Mouse (Mus musculus) stomach, postnatal 0 days (tissue): ENCODE results near the gene Mptx2. TPM values are rescaled to one million over a fixed set of nuclear protein-coding genes. Genes with fewer than 3 reads are reported as not detected.
"Not testable (repeated sequence)": the region's sequence is repeated elsewhere in the genome, so short reads cannot be mapped to it uniquely, and the experiment has no call there.

Experiments used
- ATAC-seq: fragments of 200-750 bp; cut with Nextera tagmentation; 2 replicates; pipeline ENCODE4 v1.8.0; 2017; ENCODE audit not compliant: low FRiP score, low TSS enrichment
- DNase-seq: peaks from one replicate; pipeline ENCODE4 v3.0.0-alpha.2; 2016; ENCODE audit warnings: low spot score
- H3K27ac ChIP-seq: fragments of 300-500 bp; sonication (generic); replicated peaks from 2 replicates; pipeline ENCODE4 v1.5.1; 2014; ENCODE audit warnings: mild to moderate bottlenecking, control low read depth
- H3K27me3 ChIP-seq: fragments of 300-500 bp; sonication (generic); 2 replicates; pipeline ENCODE4 v1.6.1; 2014; ENCODE audit warnings: low read length; ENCODE audit not compliant: control insufficient read depth, insufficient read depth
- H3K36me3 ChIP-seq: fragments of 300-500 bp; sonication (generic); 2 replicates; pipeline ENCODE4 v1.6.1; 2014; ENCODE audit warnings: low read length, mixed read lengths; ENCODE audit not compliant: control insufficient read depth, insufficient read depth
- H3K4me1 ChIP-seq: fragments of 300-500 bp; sonication (generic); replicated peaks from 2 replicates; pipeline ENCODE4 v1.6.1; 2014; ENCODE audit warnings: antibody characterized with exemption; ENCODE audit not compliant: control insufficient read depth, insufficient read depth
- H3K4me2 ChIP-seq: fragments of 300-500 bp; sonication (generic); replicated peaks from 2 replicates; pipeline ENCODE4 v1.6.1; 2014; ENCODE audit warnings: low read depth, mild to moderate bottlenecking, control low read depth, moderate library complexity
- H3K4me3 ChIP-seq: fragments of 300-500 bp; sonication (generic); 2 replicates; pipeline ENCODE4 v1.5.1; 2014; ENCODE audit warnings: low read depth, low read length, control low read depth
- H3K9ac ChIP-seq: fragments of 300-500 bp; sonication (generic); 2 replicates; pipeline ENCODE4 v1.6.1; 2014; ENCODE audit warnings: mild to moderate bottlenecking, low read length, control low read depth, mixed read lengths
- H3K9me3 ChIP-seq: fragments of 300-500 bp; sonication (generic); 2 replicates; pipeline ENCODE4 v1.6.1; 2016; ENCODE audit warnings: low read length; ENCODE audit not compliant: control insufficient read depth
- CTCF ChIP-seq: IDR thresholded peaks from 2 replicates; pipeline ENCODE4 v1.5.1; 2016; ENCODE audit warnings: antibody characterized with exemption, low read depth, mild to moderate bottlenecking, moderate library complexity
- EP300 ChIP-seq: optimal IDR thresholded peaks from 2 replicates; pipeline ENCODE3; 2016; ENCODE audit warnings: antibody characterized with exemption
- WGBS: fragments of 180-500 bp; shearing (Covaris S2); extraction: QIAGEN DNeasy Blood & Tissue Kit; methylation state at CpG from one replicate; pipeline ENCODE4 v1.1.7; 2014; 5-methylcytosine and 5-hydroxymethylcytosine counted together
- polyA plus RNA-seq: library from polyadenylated mRNA; unstranded; fragments of >200 nt; fragmentation: Nextera tagmentation; extraction: Ambion mirVana; gene quantifications from 2 replicates; pipeline ENCODE4 v1.2.1, GENCODE M21; 2015

The Mptx2 gene
- polyA plus RNA-seq, 1 experiment from 2014 or later = not detected

DNA sequence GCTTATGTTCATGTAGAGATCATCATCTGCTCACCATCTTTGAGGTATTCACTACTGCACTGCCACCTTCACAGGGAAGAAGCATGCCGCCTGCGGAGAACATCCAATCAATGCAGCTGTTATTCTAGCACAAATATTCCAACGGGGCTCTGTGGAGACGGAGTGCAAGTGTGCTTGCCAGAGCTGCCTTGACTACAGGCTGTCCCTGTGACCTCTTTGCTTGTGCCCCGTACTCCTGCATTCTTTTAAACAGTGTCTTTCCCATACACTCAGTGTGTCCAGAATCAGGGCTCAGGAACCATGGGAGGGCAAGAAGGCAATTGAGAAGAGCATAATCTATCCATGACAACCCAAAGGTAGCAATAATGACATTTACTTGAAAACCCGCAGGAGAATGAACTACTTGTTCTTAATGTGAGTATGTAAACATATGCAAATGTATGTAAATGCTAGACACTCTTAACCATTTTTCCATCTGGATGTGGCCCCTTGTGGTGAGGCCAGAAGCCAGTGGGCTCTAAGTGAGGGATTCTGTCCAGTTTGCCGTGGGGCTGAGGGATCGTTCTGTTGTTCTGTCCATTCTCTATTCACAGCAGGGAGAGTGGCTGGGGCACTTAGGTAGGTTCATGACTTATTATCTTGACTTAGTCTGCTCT, 44.1 kb upstream of the Mptx2 start:
- no peaks in the 10 kb centered on the region for H3K36me3 ChIP-seq
- no peak overlapping the region for H3K4me3 ChIP-seq
- H3K27me3 ChIP-seq = no peaks in the 10 kb centered on the region
- H3K9me3 ChIP-seq = no peaks in the 10 kb centered on the region
- WGBS = 65% methylated on average over 8 of the region's 8 CpGs
- no peak overlapping the region for H3K9ac ChIP-seq
- TF ChIP-seq EP300 (no peak), CTCF (no peak)
- H3K27ac ChIP-seq = no peak overlapping the region
- no peak for ATAC-seq
- H3K4me2 ChIP-seq = no peak overlapping the region
- no peak for DNase-seq
- no peaks in the 10 kb centered on the region for H3K4me1 ChIP-seq

DNA sequence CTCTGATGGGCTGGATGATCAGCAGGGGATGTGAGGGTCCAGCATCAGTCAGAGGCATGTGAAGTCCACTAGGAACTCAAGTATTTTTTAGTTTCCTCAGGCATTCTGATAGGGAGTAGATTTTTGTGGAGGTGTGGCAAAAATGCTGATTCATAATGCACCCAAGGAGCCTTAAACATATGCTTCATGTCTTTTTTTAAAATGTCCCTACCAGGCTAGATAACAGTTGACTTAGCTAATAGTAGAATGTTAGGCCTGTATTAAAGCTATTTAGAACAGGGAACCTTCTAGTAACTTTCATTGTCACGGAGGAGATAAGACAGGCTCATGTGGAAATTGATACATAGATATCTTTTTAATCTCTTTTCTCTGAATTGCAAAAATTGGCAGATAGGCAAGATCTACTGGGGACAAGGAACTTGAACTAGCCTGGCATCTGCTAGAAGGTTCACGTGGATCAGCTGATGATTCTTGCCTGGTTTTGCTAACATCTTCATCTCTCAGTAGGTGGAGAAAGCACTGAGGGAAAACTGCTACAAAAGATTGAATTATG, 40.4 kb upstream of the Mptx2 start:
- Histone ChIP-seq H3K9me3 (no peaks in the 10 kb centered on the region), H3K27ac (no peak overlapping the region), H3K9ac (no peak overlapping the region), H3K27me3 (no peaks in the 10 kb centered on the region), H3K4me3 (no peak overlapping the region), H3K4me1 (no peaks in the 10 kb centered on the region), H3K4me2 (no peak overlapping the region), H3K36me3 (no peaks in the 10 kb centered on the region)
- no peak for TF ChIP-seq CTCF
- TF ChIP-seq EP300 = no peak
- ATAC-seq = no peak
- WGBS = 82% methylated on average over 2 of the region's 2 CpGs
- DNase-seq = no peak

DNA sequence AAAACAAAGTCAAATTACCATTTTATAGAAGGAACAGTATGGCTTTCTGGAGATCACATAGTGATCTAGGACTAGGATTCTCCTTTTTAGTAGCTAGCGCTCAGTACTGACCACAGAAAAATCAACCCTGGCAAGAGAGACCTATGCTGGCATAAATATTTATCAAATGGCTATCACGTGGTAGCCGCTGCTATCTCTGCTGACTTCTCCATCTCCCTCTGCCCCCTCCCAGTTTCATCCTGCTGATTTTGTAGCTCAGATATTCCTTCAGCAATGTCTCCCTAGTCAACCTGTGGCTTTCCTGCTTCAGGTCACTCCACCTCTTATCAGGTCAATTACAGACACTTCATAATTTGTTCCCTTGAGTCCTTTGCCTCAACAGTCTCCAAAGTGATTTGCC, 38.1 kb upstream of the Mptx2 start:
- ATAC-seq (no peak), DNase-seq (no peak)
- H3K4me2 ChIP-seq = no peak overlapping the region
- H3K36me3 ChIP-seq = no peaks in the 10 kb centered on the region
- no peak overlapping the region for H3K27ac ChIP-seq
- no peaks in the 10 kb centered on the region for H3K9me3 ChIP-seq
- no peak overlapping the region for H3K9ac ChIP-seq
- TF ChIP-seq EP300 (no peak), CTCF (no peak)
- H3K4me3 ChIP-seq = no peak overlapping the region
- WGBS = 81% methylated on average over 3 of the region's 3 CpGs
- H3K27me3 ChIP-seq = no peaks in the 10 kb centered on the region
- no peaks in the 10 kb centered on the region for H3K4me1 ChIP-seq

DNA sequence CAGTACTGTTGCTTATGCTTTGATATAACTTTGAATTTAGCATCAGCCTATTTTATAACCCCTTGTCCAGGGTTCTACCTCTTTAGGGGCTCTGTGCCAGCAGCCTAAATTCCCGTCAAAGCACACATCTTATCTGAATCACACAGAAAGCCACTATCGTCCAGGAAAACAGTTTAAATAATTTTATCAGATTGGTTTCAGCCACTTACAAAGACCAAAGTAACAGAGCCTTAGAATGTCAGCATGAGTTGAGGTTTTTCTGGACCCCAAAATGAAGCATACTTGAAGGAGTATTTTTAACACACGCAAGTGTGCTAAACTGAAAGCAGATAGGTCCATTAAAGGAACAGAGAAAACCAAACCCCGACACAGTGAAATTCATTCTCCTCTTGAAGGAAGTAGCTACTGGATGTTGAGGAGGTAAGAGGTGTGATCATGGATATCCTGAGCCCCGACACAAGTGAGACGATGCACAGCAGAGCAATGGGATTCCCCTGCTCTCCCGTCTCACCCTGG, 36.0 kb upstream of the Mptx2 start:
- not testable (repeated sequence) for H3K9me3 ChIP-seq, H3K4me1 ChIP-seq, H3K27ac ChIP-seq, H3K9ac ChIP-seq, H3K4me3 ChIP-seq, H3K36me3 ChIP-seq, DNase-seq, H3K4me2 ChIP-seq, ATAC-seq, H3K27me3 ChIP-seq
- WGBS = 70% methylated on average over 7 of the region's 7 CpGs

DNA sequence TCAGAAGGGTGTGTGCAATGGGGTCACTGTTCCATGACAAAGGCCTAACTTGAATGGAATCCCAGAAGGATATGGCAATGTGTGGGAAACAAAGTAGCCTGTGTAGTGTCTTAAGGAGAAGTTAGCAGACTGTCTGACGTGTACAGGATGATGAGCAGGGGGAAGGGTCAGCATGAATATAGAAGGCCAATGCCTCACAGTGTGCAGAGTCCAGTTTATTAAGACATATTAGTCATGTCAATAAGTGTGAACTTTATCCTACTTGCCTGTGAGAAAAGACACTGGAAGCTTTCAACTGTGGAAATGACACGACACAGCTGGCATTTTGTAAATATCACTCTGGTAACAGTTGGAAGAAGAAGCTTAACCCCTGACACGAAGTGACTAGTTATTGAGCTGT, 25.2 kb upstream of the Mptx2 start:
- not testable (repeated sequence) for H3K4me1 ChIP-seq, DNase-seq, H3K4me2 ChIP-seq, H3K4me3 ChIP-seq, H3K36me3 ChIP-seq, H3K9ac ChIP-seq, H3K27ac ChIP-seq, H3K9me3 ChIP-seq, ATAC-seq, H3K27me3 ChIP-seq
- WGBS = 20% methylated on average over 3 of the region's 3 CpGs

DNA sequence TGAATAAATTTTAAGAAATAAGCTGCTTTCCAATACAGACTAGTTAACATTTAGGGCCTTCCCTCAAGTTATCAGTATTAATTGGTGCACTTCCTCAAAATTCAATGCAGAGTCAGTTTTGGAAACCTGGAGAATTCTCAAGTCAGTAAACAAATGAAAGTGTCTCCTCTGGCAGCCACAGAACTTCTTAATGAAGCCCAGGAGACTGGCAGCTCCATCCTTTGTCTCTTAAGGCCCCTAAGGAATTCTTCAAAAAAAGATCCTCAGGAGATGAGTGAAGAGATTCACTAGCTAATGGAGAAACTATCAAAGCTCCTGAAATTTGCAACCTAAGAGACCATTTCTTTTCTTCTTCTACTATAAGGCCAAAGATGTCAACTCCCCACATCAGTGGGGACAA, 11.9 kb downstream of the Mptx2 start, which contains the start of gene Olfr418:
TSS of gene Olfr418 (plus strand) at position 301 of the 400 bp plus-strand sequence.
- H3K4me1 ChIP-seq = no peaks in the 10 kb centered on the region
- DNase-seq (no peak), ATAC-seq (no peak)
- TF ChIP-seq EP300 (no peak), CTCF (no peak)
- no peak within 1 kb of the TSS for H3K4me3 ChIP-seq
- H3K27me3 ChIP-seq = no peaks in the 10 kb centered on the region
- no peak within 1 kb of the TSS for H3K9ac ChIP-seq
- no peaks in the 10 kb centered on the region for H3K9me3 ChIP-seq
- no peak within 1 kb of the TSS for H3K4me2 ChIP-seq
- H3K27ac ChIP-seq = no peak within 1 kb of the TSS
- no peaks in the 10 kb centered on the region for H3K36me3 ChIP-seq
